Mouse (Mus musculus): ENCODE results near the gene Hps1. TPM values are rescaled to one million over a fixed set of nuclear protein-coding genes. Genes with fewer than 3 reads are reported as not detected.
"Not testable (repeated sequence)": the region's sequence is repeated elsewhere in the genome, so short reads cannot be mapped to it uniquely, and the experiment has no call there.

Hps1 gene
- polyA plus RNA-seq, 1 experiment from 2014 or later, result 13.6 TPM

DNA sequence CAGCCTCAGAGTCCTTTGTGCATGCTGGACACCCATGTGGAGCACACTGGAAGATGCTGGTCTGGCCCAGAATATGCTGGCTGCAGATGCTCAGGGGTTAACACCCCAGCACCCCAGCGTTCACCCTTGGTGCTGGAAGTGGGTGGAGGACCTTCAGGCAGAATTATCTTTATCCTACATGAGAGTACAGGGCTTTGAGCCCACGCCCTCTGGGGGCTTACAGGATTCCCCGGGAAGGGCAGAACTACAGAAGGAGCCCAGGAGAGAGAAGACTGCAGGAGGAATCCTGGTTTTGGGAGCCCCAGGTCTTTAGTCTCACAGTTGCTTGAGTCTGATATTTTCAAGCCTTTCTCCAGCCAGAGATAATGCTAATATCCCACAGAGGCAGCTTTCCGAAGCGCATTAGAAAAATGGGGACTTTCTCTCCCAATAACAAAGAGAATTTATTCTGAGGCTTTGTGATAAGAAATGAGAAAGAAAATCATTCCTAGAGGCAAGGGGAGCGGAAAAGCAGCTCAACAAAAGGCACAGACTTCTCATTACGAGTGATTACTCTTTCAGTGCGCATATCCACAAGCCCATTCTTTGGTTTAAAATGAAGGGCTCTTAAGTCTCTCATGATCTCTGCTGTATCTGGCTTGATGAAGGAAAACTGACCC, 5.9 kb upstream of the Hps1 start:
- H3K4me1 ChIP-seq, result peaks cover 17% of the 10 kb centered on the region
- H3K27ac ChIP-seq, result no peak overlapping the region
- 52% methylated on average over 8 of the region's 8 CpGs for WGBS (ENCODE audit: insufficient replicate concordance)
- no peak overlapping the region for H3K4me3 ChIP-seq
- H3K9me3 ChIP-seq (replicated peaks), result no peaks in the 10 kb centered on the region
- H3K4me2 ChIP-seq, result no peak overlapping the region
- H3K27me3 ChIP-seq (replicated peaks), result peaks cover 19% of the 10 kb centered on the region; the same call in 1 of the 2 replicates
- no peak for ATAC-seq
- no peak overlapping the region for H3K9ac ChIP-seq
- no peaks in the 10 kb centered on the region for H3K36me3 ChIP-seq

DNA sequence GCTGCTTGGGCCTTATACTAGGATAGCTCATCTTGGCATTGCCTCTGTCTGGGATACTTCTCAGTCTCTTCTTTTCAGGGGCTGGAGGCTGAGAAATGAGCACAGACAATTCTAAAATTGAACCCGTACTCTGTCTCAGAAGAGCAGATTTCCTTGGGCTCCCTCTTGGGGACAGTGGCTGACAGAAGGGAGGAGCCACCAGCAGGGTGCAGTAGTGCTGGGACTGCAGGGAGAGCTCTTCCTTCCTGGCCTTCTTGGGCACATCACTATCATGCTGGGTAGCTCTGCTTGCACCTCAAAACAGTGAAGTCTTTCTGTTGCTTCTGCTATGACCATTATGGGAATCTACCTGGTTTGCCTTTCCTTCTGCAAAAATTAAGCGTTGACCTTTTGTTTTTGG, 5.4 kb upstream of the Hps1 start:
- ATAC-seq, result no peak
- H3K27ac ChIP-seq, result no peak overlapping the region
- no peaks in the 10 kb centered on the region for H3K36me3 ChIP-seq
- H3K9me3 ChIP-seq (replicated peaks), result no peaks in the 10 kb centered on the region
- no peak overlapping the region for H3K9ac ChIP-seq
- H3K27me3 ChIP-seq (replicated peaks), result peaks cover 15% of the 10 kb centered on the region; the same call in 1 of the 2 replicates
- H3K4me1 ChIP-seq, result peaks cover 19% of the 10 kb centered on the region
- no peak overlapping the region for H3K4me2 ChIP-seq
- 22% methylated on average over 2 of the region's 2 CpGs for WGBS (ENCODE audit: insufficient replicate concordance)
- no peak overlapping the region for H3K4me3 ChIP-seq

DNA sequence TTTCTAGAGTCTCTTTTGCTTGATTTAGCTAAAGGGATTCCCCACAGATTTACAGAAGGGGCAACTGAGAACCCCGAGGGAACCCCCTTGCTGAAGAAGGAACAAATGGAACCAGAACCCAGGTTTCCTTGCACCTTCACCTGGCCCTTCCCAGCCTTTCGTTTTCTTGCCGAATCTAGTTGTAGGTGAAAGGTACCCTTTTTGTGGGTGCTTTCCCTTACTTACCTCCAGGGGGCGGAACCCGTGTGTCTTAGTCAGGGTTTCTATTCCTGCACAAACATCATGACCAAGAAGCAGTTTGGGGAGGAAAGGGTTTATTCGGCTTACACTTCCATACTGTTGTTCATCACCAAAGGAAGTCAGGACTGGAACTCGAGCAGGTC, 369 bp upstream of the Hps1 start:
- not testable (repeated sequence) for H3K9me3 ChIP-seq (replicated peaks); H3K27me3 ChIP-seq (replicated peaks); ATAC-seq; H3K36me3 ChIP-seq
- peaks cover 24% of the 10 kb centered on the region for H3K4me1 ChIP-seq
- WGBS (ENCODE audit: insufficient replicate concordance), result 35% methylated on average over 7 of the region's 7 CpGs
- H3K4me3 ChIP-seq, result peak overlapping the region; percentile 67
- peak overlapping the region; percentile 71; the same call in 1 of the 2 replicates for H3K27ac ChIP-seq
- H3K9ac ChIP-seq, result peak overlapping the region; percentile 72
- peak overlapping the region; percentile 80 for H3K4me2 ChIP-seq

DNA sequence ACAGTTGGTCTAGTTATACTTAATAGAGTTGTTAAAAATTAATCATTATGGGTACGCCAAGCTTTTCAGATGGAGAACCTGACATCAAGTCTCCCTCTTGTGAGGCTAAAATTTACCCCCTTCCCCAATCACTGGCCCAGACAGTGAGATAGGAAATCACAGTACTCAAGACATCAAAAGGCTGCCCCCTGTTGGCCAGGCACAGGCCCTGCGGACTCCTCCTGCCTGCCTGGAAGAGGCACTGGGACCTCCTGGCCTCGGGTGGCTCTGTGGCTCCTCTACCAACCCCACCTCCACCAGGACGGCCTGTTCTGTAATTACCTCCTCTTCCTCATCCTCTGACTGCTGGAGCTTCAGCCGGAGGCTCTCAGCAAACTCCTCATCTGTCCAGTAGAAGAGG, 2.0 kb downstream of the Hps1 start:
- WGBS (ENCODE audit: insufficient replicate concordance), result 66% methylated on average over 5 of the region's 5 CpGs
- no peak overlapping the region for H3K27ac ChIP-seq
- peaks cover 22% of the 10 kb centered on the region for H3K4me1 ChIP-seq
- no peak overlapping the region for H3K9ac ChIP-seq
- no peaks in the 10 kb centered on the region for H3K27me3 ChIP-seq (replicated peaks)
- peaks cover 7% of the 10 kb centered on the region; the same call in 1 of the 2 replicates for H3K36me3 ChIP-seq
- ATAC-seq, result no peak
- no peaks in the 10 kb centered on the region for H3K9me3 ChIP-seq (replicated peaks)
- H3K4me2 ChIP-seq, result no peak overlapping the region
- no peak overlapping the region for H3K4me3 ChIP-seq

DNA sequence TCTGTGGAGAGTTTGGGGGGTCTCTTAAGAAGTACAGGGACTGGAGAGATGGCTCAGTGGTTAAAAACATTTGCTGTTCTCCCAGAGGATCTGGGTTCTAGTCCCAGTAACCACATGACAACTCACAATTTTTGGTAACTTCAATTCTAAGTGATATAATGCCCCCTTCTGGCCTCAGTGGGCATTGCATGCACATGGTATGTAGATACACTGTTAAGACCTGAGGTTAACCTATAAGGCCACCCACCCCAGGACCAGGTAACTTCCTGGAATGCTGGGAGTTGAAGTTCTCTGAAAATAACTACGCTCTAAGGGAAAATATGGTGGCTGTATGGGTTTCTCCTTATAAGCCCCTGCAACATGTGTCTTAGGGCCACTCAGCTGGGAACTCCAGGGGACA, 3.0 kb downstream of the Hps1 start:
- Histone ChIP-seq H3K9ac (no peak overlapping the region), H3K4me3 (no peak overlapping the region), H3K4me2 (no peak overlapping the region), H3K36me3 (peaks cover 7% of the 10 kb centered on the region; the same call in 1 of the 2 replicates), H3K9me3 (replicated peaks) (no peaks in the 10 kb centered on the region), H3K27me3 (replicated peaks) (no peaks in the 10 kb centered on the region), H3K27ac (no peak overlapping the region), H3K4me1 (peaks cover 22% of the 10 kb centered on the region)
- WGBS (ENCODE audit: insufficient replicate concordance), result 71% methylated on average over 1 of the region's 1 CpGs
- ATAC-seq, result no peak

DNA sequence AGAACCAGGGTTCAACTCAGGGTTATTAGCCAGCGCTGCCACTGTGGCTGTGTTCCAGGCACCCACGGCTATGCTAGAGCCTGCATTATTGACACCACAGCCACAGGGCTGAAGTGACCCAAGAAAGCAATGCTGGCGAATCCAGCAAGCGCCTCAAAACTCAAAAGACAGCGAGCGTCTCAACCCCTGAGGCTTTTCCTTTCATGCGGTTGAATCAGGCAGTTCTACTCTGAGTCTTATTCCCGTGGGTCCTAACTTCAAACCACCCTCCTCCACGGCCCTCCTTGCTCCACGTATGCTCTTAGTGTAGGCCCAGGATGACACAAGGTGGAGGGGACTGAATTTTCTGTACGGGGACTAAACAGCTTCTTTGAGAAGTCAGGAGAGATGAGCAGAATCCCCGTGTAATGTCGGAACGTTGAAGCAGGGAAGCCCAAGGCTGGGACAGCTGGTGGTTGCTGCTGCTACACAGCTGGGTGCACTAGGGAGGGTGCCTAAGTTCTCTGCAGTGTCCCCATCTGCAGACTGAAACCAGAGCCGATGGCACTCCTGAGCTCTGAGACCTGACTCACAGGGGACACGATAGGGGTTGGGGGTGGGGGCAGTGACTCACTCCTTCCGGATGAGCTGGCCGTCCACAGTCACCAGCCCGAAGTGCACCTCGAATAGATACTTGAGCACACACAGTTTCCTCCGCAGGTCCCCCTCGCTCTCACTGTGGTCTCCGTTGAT, 9.5 kb downstream of the Hps1 start:
- Histone ChIP-seq H3K4me1 (no peaks in the 10 kb centered on the region), H3K27ac (no peak overlapping the region), H3K27me3 (replicated peaks) (no peaks in the 10 kb centered on the region), H3K4me3 (no peak overlapping the region), H3K36me3 (peaks cover 45% of the 10 kb centered on the region), H3K4me2 (no peak overlapping the region), H3K9ac (no peak overlapping the region), H3K9me3 (replicated peaks) (no peaks in the 10 kb centered on the region)
- WGBS (ENCODE audit: insufficient replicate concordance), result 75% methylated on average over 23 of the region's 23 CpGs
- no peak for ATAC-seq

DNA sequence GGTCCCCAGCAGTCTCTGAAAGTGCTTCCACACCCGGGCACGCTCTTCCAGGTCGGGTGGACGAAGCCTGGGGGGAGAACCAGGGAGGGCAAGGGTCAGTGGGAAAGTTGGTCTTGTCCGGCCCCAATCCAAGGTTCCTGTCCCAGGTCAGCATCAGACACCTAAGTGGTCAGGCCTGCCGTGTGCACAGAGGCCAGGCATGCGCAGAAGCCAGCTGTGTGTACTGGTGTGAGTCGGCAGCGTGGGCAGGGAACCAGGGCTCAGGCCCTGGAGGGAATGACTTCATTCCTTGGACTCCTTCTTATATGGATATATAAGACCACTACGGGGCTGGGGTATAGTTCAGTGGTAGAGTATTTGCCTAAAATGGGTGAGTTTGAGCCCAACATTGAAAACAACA, 10.1 kb downstream of the Hps1 start:
- no peaks in the 10 kb centered on the region for H3K9me3 ChIP-seq (replicated peaks)
- no peaks in the 10 kb centered on the region for H3K27me3 ChIP-seq (replicated peaks)
- ATAC-seq, result no peak
- H3K4me2 ChIP-seq, result no peak overlapping the region
- WGBS (ENCODE audit: insufficient replicate concordance), result 84% methylated on average over 10 of the region's 10 CpGs
- no peak overlapping the region for H3K4me3 ChIP-seq
- H3K4me1 ChIP-seq, result no peaks in the 10 kb centered on the region
- no peak overlapping the region for H3K9ac ChIP-seq
- H3K27ac ChIP-seq, result no peak overlapping the region
- H3K36me3 ChIP-seq, result peaks cover 43% of the 10 kb centered on the region

DNA sequence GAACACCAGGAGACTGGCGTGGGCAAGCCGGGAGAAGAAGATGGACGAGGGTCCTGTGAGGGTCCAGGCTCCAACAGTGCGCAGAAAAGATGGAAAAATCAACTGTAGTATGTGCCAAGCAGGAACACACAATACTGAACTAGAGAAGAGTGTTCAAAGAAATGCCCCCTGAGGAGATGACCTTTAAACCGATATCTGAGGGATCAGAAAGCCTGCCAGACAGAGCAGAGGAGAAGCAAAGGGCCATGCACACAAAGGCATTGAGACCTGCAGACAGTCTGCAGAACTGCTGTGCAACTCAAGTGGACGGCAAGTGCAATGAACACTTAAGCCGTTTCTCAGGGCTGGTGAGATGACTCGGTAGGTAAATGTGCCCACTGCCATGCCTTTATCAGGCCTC, 12.4 kb downstream of the Hps1 start:
- Histone ChIP-seq H3K4me1 (no peaks in the 10 kb centered on the region), H3K27ac (no peak overlapping the region), H3K9ac (no peak overlapping the region), H3K9me3 (replicated peaks) (no peaks in the 10 kb centered on the region), H3K4me2 (no peak overlapping the region), H3K36me3 (peaks cover 43% of the 10 kb centered on the region), H3K4me3 (no peak overlapping the region), H3K27me3 (replicated peaks) (no peaks in the 10 kb centered on the region)
- ATAC-seq, result no peak
- 87% methylated on average over 8 of the region's 8 CpGs for WGBS (ENCODE audit: insufficient replicate concordance)

DNA sequence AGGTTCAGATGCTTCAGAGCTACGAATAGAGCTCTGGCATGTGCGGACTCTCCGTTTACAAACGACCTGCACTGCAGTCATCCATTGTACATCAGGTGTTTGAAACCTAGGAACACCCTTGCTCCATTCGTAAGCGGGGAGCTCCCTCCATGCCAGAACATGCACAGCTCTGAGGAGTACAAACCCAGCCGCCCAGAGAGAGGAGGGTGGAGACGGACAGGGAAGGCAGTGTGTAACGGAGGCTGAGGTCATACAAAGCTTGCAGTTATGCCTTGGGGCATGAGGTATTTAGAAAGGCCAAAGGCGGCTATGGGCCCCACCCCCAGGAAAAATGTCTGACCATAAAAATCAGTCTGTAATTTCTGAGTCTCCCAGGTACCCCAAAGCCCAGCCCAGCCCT, 15.4 kb downstream of the Hps1 start:
- Histone ChIP-seq H3K4me3 (no peak overlapping the region), H3K9me3 (replicated peaks) (no peaks in the 10 kb centered on the region), H3K9ac (no peak overlapping the region), H3K4me2 (no peak overlapping the region), H3K27me3 (replicated peaks) (no peaks in the 10 kb centered on the region), H3K36me3 (peaks cover 30% of the 10 kb centered on the region), H3K4me1 (no peaks in the 10 kb centered on the region), H3K27ac (no peak overlapping the region)
- no peak for ATAC-seq
- WGBS (ENCODE audit: insufficient replicate concordance), result 85% methylated on average over 10 of the region's 10 CpGs

DNA sequence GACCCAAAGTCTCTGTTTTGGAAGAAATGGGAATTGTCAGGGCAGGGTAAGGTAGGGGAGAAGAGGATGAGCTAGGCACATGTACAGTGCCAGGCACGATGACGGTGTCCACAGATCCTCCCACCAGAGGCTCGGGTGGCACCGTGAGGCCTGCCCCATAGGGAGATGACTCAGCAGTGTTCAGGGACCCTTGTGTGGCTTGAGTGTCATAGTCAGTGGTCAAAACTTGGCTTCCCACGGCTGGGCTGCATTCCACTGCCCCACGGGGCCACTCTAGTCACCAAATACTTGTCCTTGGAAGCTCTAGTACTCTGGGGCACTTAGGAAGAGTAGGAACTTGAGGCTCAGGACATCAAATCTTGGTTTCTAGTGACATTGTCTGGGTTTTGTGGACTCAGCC, 23.1 kb downstream of the Hps1 start:
- H3K4me2 ChIP-seq, result no peak overlapping the region
- WGBS (ENCODE audit: insufficient replicate concordance), result 56% methylated on average over 6 of the region's 6 CpGs

DNA sequence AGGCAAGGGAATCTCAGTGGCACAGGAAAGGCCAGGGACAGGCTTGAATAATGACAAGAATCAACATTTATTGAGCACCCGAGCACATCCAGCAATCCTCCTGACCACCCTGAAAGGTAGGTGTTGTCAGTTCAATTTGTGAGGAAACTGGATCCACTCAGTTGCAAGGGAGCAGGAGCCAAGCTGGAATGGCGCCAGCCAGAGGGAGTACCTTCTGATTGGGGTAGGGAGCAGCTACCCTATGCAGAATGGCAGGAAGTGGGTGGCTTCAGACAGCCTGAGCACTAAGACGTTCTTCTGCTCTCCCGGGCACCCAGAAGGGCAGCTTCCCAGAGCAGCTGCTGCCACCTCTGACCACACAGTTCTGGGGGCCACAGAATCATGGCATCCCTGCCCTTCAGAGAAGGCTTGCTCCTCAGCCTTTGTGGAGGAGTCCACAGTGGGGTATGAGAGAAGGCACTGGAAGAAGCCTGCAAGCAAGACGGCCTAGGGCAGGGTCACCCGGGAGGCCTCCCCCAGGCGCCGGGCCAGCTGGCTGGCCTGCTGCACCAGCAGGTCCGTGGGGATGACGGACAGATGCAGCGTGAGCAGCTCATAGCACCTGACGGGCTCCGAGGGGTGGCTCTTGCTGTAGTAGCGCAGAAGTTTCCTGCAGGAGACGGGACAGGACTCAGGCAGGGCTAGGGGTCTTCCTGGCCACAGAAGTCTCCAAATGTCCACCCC, 24.5 kb downstream of the Hps1 start:
- Histone ChIP-seq H3K27ac (no peak overlapping the region), H3K4me3 (no peak overlapping the region), H3K4me1 (peaks cover 52% of the 10 kb centered on the region), H3K4me2 (no peak overlapping the region), H3K9me3 (replicated peaks) (no peaks in the 10 kb centered on the region), H3K36me3 (no peaks in the 10 kb centered on the region), H3K9ac (no peak overlapping the region), H3K27me3 (replicated peaks) (no peaks in the 10 kb centered on the region)
- 69% methylated on average over 15 of the region's 15 CpGs for WGBS (ENCODE audit: insufficient replicate concordance)
- ATAC-seq, result no peak

More for the DNA sequence above, 23.1 kb downstream of the Hps1 start:
- no peak overlapping the region for H3K27ac ChIP-seq
- no peak for ATAC-seq
- H3K27me3 ChIP-seq (replicated peaks), result no peaks in the 10 kb centered on the region
- H3K9me3 ChIP-seq (replicated peaks), result no peaks in the 10 kb centered on the region
- no peak overlapping the region for H3K9ac ChIP-seq
- no peak overlapping the region for H3K4me3 ChIP-seq
- peaks cover 49% of the 10 kb centered on the region for H3K4me1 ChIP-seq
- H3K36me3 ChIP-seq, result no peaks in the 10 kb centered on the region
